Mouse (Mus musculus) lung, embryonic 16.5 days (tissue): Measurements from ENCODE around the gene Dnajb4. TPM values are rescaled to one million over a fixed set of nuclear protein-coding genes. Genes with fewer than 3 reads are reported as not detected.

Source experiments
- ATAC-seq: fragments of 200-750 bp; cut with Nextera tagmentation; 2 replicates; pipeline ENCODE4 v1.8.0; 2017; ENCODE audit warnings: low read depth, mild to moderate bottlenecking, moderate library complexity
- H3K27ac ChIP-seq: fragments of 300-500 bp; sonication (generic); 2 replicates; pipeline ENCODE4 v1.5.1; 2014; ENCODE audit warnings: mild to moderate bottlenecking, control low read depth, low read length
- H3K27me3 ChIP-seq: fragments of 300-500 bp; sonication (generic); 2 replicates; pipeline ENCODE4 v1.6.1; 2014; ENCODE audit warnings: low read depth, low read length, mixed read lengths; ENCODE audit not compliant: control insufficient read depth, insufficient read depth
- H3K36me3 ChIP-seq: fragments of 300-500 bp; sonication (generic); 2 replicates; pipeline ENCODE4 v1.6.1; 2014; ENCODE audit warnings: low read length; ENCODE audit not compliant: control insufficient read depth, insufficient read depth
- H3K4me1 ChIP-seq: fragments of 300-500 bp; sonication (generic); replicated peaks from 2 replicates; pipeline ENCODE4 v1.6.1; 2014; ENCODE audit warnings: low read length, mixed read lengths; ENCODE audit not compliant: control insufficient read depth, insufficient read depth
- H3K4me2 ChIP-seq: fragments of 300-500 bp; sonication (generic); 2 replicates; pipeline ENCODE4 v1.6.1; 2014; ENCODE audit warnings: low read depth, low read length, control low read depth
- H3K4me3 ChIP-seq: fragments of 300-500 bp; sonication (generic); 2 replicates; pipeline ENCODE4 v1.5.1; 2014; ENCODE audit warnings: mild to moderate bottlenecking, low read length, control low read depth
- H3K9ac ChIP-seq: fragments of 300-500 bp; sonication (generic); 2 replicates; pipeline ENCODE4 v1.6.1; 2014; ENCODE audit warnings: low read length, control low read depth
- H3K9me3 ChIP-seq: fragments of 300-500 bp; sonication (generic); 2 replicates; pipeline ENCODE4 v1.6.1; 2016; ENCODE audit warnings: low read length; ENCODE audit not compliant: control insufficient read depth
- WGBS: fragments of 180-500 bp; shearing (Covaris S2); extraction: QIAGEN DNeasy Blood & Tissue Kit; methylation state at CpG from one replicate; pipeline ENCODE4 v1.1.7; 2014; 5-methylcytosine and 5-hydroxymethylcytosine counted together
- polyA plus RNA-seq: library from polyadenylated mRNA; unstranded; fragments of >200 nt; fragmentation: Nextera tagmentation; extraction: Ambion mirVana; gene quantifications from 2 replicates; pipeline ENCODE4 v1.2.1, GENCODE M21; 2015

The Dnajb4 gene
- polyA plus RNA-seq, 1 experiment from 2014 or later, result 44.0 TPM

DNA sequence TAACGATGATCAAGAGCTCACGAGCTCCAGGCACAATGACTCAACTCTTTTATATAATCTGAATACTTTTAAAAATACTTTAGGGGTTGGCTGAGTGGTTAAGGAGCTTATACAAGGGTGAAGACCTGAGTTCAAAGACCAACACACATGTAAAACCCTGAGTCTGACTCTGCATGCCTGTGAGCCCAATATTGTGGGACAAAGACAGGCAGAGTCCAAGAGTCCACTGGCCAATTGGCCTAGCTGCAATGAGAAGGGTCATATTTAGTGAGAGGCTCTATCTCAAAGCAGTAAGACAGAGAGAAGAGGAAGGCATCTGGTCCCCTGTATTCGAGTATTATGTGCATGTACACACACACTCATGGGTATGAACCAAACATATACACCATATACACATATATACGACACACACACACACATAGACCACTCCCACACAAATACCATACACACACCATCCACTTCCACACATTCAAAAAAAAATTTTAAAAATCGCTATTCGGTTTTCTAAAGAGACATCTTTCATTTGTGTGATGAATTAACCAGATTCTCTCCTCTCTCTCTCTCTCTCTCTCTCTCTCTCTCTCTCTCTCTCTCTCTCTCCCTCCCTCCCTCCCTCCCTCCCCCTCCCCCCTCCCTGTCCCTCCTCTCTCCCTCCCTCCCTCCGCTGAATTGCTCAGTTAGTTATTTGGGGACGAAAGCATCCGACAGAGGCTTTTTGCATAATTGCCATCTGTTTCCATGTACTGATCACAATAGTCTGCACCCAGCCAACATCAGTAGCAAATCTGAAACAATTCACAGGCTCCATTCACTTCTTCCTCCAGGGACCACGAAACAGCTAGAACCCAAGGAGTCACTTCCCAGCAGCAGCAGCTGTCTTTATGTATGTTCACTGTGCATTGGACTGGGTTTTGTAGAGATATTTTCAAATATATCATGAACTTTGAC lies 51.5 kb downstream of the Dnajb4 start:
- no peaks in the 10 kb centered on the region for H3K27me3 ChIP-seq
- ATAC-seq, result no peak
- H3K9me3 ChIP-seq, result no peaks in the 10 kb centered on the region
- H3K4me2 ChIP-seq, result no peak overlapping the region
- no peaks in the 10 kb centered on the region for H3K36me3 ChIP-seq
- H3K9ac ChIP-seq, result no peak overlapping the region
- H3K4me1 ChIP-seq, result 0 out of 2 replicates have a peak, but pooled peaks cover 3% of the 10 kb centered on the region
- WGBS, result 72% methylated on average over 10 of the region's 10 CpGs
- H3K4me3 ChIP-seq, result no peak overlapping the region
- no peak overlapping the region for H3K27ac ChIP-seq

DNA sequence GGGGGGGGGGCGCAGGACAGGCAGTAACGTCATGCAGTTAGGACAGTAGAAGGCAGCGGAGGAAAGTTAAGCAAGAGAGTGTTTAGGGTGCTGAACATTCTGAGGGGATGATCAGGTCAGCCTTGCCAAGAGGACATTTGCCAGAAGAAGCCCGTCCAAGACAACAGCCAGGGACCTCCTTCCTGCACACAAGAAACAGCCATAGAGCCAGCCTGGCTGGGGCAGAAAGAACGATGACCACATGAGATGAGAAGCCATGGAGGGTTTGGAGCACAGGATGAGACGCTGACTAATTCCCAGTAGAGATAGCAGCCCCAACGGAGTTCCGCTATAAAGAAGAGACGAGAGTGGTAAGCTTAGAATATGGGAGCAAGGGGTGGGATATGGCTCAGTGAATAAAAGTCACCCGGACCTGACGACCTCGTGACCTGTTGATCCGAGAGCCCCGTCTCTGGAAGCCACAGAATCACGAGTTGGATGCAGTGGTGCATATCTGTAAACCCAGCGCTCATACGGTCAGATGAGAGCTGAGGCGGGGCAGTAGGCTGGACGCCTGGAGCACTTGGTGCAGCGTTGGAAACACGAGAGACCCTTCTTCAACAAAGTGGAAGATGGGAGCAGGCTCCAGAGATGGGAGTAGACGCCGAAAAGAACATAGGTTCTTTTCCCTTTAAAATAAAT lies 53.1 kb downstream of the Dnajb4 start:
- ATAC-seq, result no peak

DNA sequence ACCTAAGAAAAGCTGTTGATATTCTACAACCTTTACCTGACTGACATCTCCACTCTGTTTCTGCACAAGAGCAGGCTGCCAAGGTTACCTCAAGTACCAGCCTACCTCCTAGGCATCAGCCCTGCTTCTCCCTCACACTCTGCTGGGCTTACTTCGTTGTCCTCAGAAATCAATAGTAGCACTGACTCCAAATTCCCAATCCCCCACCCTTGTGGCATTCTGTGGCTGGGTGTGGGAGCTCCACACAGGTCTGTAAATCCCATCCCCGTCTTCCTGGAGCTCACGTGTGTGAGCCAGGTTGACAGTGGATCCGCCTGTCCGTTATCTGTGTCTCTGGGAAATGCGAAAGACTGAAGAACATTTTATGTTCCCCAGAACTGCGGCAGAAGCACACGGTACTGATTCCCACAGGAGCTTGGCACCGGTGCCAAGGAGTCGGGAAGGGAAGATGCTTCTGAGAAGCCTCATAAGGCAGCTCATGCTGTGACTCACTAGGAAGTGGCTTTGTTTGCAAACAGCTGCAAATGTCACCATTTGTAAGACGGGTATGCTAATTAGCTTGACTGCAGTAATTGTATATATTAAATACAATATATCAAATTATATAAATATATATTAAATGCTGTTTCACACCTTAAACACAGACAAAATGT lies 54.7 kb downstream of the Dnajb4 start:
- H3K27me3 ChIP-seq, result no peaks in the 10 kb centered on the region
- 55% methylated on average over 11 of the region's 11 CpGs for WGBS
- no peaks in the 10 kb centered on the region for H3K4me1 ChIP-seq
- H3K4me2 ChIP-seq, result no peak overlapping the region
- no peak overlapping the region for H3K4me3 ChIP-seq
- no peak for ATAC-seq
- no peaks in the 10 kb centered on the region for H3K9me3 ChIP-seq
- H3K27ac ChIP-seq, result no peak overlapping the region
- H3K36me3 ChIP-seq, result no peaks in the 10 kb centered on the region
- H3K9ac ChIP-seq, result no peak overlapping the region

More for the DNA sequence above, 53.1 kb downstream of the Dnajb4 start:
- Histone ChIP-seq H3K4me1 (0 out of 2 replicates have a peak, but pooled peaks cover 3% of the 10 kb centered on the region), H3K9me3 (no peaks in the 10 kb centered on the region), H3K27me3 (no peaks in the 10 kb centered on the region), H3K4me3 (no peak overlapping the region), H3K9ac (no peak overlapping the region), H3K36me3 (no peaks in the 10 kb centered on the region), H3K4me2 (no peak overlapping the region), H3K27ac (no peak overlapping the region)
- 78% methylated on average over 23 of the region's 23 CpGs for WGBS

DNA sequence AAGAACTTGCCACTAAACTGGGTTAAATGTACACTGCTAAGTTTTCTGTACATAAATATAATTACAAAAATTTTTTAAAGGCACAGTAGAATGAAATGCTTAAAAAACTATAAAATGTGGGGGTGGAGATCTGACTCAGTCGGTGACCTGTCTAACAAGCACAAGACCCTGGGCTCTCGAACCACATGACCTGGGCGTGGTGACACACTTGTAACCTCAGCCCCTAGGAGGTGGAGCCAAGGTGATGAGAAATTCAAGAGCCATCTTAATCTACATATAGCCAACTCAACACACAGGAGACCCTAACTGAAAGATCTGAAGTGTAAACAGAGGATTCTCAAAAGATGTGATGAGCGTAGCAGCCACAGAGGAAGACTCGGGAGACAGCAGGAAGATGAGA lies 56.0 kb downstream of the Dnajb4 start:
- Histone ChIP-seq H3K4me1 (peaks cover 4% of the 10 kb centered on the region), H3K9me3 (no peaks in the 10 kb centered on the region), H3K4me2 (no peak overlapping the region), H3K9ac (no peak overlapping the region), H3K36me3 (no peaks in the 10 kb centered on the region), H3K27me3 (no peaks in the 10 kb centered on the region), H3K27ac (no peak overlapping the region), H3K4me3 (no peak overlapping the region)
- 76% methylated on average over 5 of the region's 5 CpGs for WGBS
- no peak for ATAC-seq

DNA sequence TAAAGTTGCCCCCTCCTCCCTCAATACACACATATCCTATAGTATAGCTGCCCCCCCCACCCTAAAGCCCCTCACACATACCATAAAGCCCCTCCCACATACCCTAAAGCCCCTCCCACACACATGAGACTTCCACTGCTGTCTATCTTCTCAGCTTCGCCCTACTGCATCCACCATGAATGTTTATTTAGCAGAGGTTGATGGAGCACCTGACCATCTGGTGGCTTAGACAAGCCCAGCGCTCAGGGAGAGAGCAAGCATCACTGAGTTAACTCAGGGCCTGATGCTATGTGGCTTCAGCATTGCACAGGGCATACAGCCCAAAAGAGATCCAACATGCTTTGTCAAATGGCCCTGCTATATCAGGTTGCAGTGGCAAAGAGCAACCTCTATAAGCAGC lies 57.0 kb downstream of the Dnajb4 start:
- H3K4me3 ChIP-seq, result no peak overlapping the region
- no peak overlapping the region for H3K4me2 ChIP-seq
- no peaks in the 10 kb centered on the region for H3K27me3 ChIP-seq
- no peak overlapping the region for H3K9ac ChIP-seq
- no peaks in the 10 kb centered on the region for H3K36me3 ChIP-seq
- WGBS, result 47% methylated on average over 2 of the region's 2 CpGs
- H3K9me3 ChIP-seq, result no peaks in the 10 kb centered on the region
- ATAC-seq, result no peak
- peaks cover 4% of the 10 kb centered on the region for H3K4me1 ChIP-seq
- H3K27ac ChIP-seq, result no peak overlapping the region

DNA sequence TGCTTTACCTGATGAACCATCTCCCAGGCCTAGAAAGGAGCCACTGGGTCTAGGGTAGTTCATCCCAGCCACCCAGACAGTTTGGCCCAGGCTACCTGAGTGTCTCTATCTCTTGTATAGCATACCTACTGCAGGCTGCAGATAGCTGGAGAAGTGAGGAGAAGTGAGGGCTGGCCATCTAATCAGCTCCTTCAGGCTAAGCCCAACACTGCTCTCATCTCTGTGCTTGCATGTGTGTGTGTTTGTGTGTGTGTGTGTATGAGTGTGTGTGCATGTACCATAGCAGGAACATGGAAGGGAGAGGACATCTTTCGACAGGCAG lies 57.7 kb downstream of the Dnajb4 start:
- 94% methylated on average over 1 of the region's 1 CpGs for WGBS
- Histone ChIP-seq H3K4me3 (no peak overlapping the region), H3K27me3 (no peaks in the 10 kb centered on the region), H3K27ac (no peak overlapping the region), H3K4me2 (no peak overlapping the region), H3K36me3 (no peaks in the 10 kb centered on the region), H3K9ac (no peak overlapping the region), H3K9me3 (no peaks in the 10 kb centered on the region), H3K4me1 (peaks cover 9% of the 10 kb centered on the region)
- ATAC-seq, result no peak

DNA sequence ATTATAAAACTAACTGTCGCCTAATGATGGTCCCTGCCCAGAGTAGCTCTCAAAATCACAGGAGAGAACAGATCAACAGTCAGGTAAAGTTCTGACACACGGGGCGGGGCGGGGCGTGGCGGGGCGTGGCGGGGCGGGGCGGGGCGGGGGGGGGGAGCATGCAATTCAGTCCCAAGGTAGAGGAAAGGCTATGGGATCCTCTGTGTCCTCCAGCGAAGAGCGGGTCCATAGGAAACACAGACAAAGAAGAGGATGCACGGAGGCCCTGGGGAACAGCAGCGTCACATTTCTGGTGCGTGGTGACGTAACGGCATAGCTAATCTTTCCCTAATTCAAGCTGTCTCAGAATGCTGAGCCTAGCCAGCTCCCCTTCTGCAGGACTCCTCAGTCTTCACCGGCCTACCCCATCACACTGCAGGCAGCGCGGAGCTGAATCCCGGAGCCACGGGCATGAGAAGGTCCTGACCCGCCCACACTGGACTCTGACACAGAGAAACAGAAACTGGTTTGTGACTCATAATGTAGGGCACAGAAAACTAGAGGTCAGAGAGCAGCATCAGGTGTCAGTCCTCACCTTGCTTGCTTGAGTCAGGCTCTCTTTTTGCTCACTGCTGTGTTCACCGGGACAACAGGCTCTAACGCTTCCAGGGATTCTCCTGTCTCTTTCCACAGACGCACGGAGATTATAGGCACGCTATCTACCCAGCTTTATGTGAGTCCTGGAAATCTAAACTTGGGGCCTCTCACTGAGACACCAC lies 58.2 kb downstream of the Dnajb4 start:
- no peak for ATAC-seq
- Histone ChIP-seq H3K36me3 (no peaks in the 10 kb centered on the region), H3K4me1 (peaks cover 10% of the 10 kb centered on the region), H3K4me2 (peak overlapping the region; percentile 32), H3K27ac (no peak overlapping the region), H3K9ac (no peak overlapping the region), H3K9me3 (no peaks in the 10 kb centered on the region), H3K4me3 (no peak overlapping the region; the same call in 1 of the 2 replicates), H3K27me3 (no peaks in the 10 kb centered on the region)
- 65% methylated on average over 28 of the region's 29 CpGs for WGBS

DNA sequence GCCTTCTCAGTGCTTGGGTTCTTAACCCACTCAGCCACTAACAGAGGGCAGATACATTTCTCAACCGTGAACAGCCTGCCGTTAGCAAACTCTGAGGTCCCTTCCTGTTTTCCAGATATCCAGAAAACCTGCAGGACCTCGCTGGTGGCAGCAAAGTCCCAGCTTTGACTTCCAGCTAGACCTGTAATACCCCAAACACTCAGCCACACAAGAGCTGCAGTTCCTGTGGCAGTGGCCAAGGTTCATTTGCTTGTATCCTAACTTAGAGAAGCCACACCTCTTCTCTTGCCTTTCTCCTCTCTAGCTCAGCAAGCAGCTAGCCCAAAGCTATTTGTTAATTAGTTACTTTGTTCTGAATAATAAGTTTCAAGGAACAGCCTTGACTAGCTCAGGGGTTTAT lies 60.2 kb downstream of the Dnajb4 start:
- no peak overlapping the region for H3K27ac ChIP-seq
- ATAC-seq, result no peak
- H3K27me3 ChIP-seq, result no peaks in the 10 kb centered on the region
- H3K4me3 ChIP-seq, result no peak overlapping the region
- no peaks in the 10 kb centered on the region for H3K9me3 ChIP-seq
- H3K4me2 ChIP-seq, result no peak overlapping the region
- WGBS, result 33% methylated on average over 3 of the region's 3 CpGs
- no peak overlapping the region for H3K9ac ChIP-seq
- no peaks in the 10 kb centered on the region for H3K36me3 ChIP-seq
- H3K4me1 ChIP-seq, result peaks cover 10% of the 10 kb centered on the region
